Mouse (Mus musculus) heart, adult 2 months (tissue): ENCODE data around the gene Tmem206.

ENCODE experiments used
- CTCF ChIP-seq: fragments of 200-600 bp; IDR thresholded peaks from 2 replicates; pipeline ENCODE4 v1.8.1; 2022; ENCODE audit warnings: antibody characterized with exemption, mild to moderate bottlenecking, moderate library complexity
- POLR2A ChIP-seq: fragments of 200-500 bp; IDR thresholded peaks from 2 replicates; pipeline ENCODE4 v1.6.1; 2011; ENCODE audit warnings: mild to moderate bottlenecking, low read depth, low read length, control low read depth; ENCODE audit not compliant: insufficient read depth

- TF ChIP-seq POLR2A (no peak), CTCF (no peak)
Measured at GRCm38 (mm10) chr1:191378080-191378479, 52.4 kb downstream of the Tmem206 start.
